ENCODE assay signal across 21 mouse cellular contexts in the genomic region with DNA sequence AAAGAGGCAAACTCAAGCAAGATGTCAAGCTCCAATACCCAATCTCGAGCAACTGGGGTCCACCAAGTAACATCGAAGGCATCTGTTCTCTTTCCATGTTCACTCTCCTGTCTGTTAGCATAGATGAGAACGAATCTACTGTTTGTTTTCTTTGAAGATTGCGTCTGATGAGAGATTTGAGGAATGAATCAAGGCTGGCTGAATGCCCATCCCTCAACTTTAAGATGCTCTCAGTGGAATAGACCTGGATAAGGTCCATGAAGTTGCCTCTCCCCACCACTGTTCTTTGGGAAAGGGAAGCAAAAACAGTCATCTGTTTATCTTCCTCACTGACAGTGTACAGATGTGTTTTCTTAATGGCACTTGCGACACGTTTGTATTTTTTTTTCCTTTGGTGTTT.
DNase-seq lines count a peak whose midpoint lies in the region; ATAC-seq lines count a peak whose summit lies in the region.
"Had no signal": no experiment of that assay in that cellular context is flagged by ENCODE, and none has a peak within 500 bp of the region (broad histone marks: within the 10 kb centered on the region; RNA-seq: fewer than 3 reads in every experiment).

No protein-coding gene starts in this region.

- no peaks in the 10 kb centered on the region for H3K36me3 ChIP-seq in lung, embryonic 16.5 days (ENCODE audit: control insufficient read depth, insufficient read depth, low read length)
- H3K36me3 ChIP-seq: embryonic facial prominence, embryonic 12.5 days; embryonic facial prominence, embryonic 15.5 days; forebrain, embryonic 15.5 days; hindbrain, embryonic 12.5 days; hindbrain, embryonic 15.5 days had no signal

- no peak overlapping the region for H3K4me2 ChIP-seq in lung, embryonic 16.5 days (ENCODE audit: low read depth, low read length)
- H3K4me2 ChIP-seq: embryonic facial prominence, embryonic 12.5 days; embryonic facial prominence, embryonic 15.5 days; forebrain, embryonic 15.5 days; heart, embryonic 11.5 days; hindbrain, embryonic 12.5 days; hindbrain, embryonic 15.5 days had no signal

- no peak overlapping the region for H3K4me3 ChIP-seq in lung, embryonic 16.5 days (ENCODE audit: low read length)
- H3K4me3 ChIP-seq: embryonic facial prominence, embryonic 12.5 days; embryonic facial prominence, embryonic 15.5 days; forebrain, embryonic 15.5 days; heart, adult 2 months; hindbrain, embryonic 12.5 days; hindbrain, embryonic 15.5 days had no signal

- no peaks in the 10 kb centered on the region for H3K9me3 ChIP-seq in lung, embryonic 16.5 days (ENCODE audit: control insufficient read depth, low read length)
- H3K9me3 ChIP-seq: embryonic facial prominence, embryonic 12.5 days; embryonic facial prominence, embryonic 15.5 days; forebrain, embryonic 15.5 days; hindbrain, embryonic 12.5 days; hindbrain, embryonic 15.5 days had no signal

- H3K4me1 ChIP-seq in lung, embryonic 16.5 days (replicated peaks; ENCODE audit: control insufficient read depth, insufficient read depth, low read length), result no peaks in the 10 kb centered on the region
- H3K4me1 ChIP-seq: embryonic facial prominence, embryonic 12.5 days; embryonic facial prominence, embryonic 15.5 days; forebrain, embryonic 15.5 days; hindbrain, embryonic 12.5 days; hindbrain, embryonic 15.5 days had no signal

- peak; percentile 31 for DNase-seq in MN1 (ENCODE audit: low spot score)
- peak; percentile 11 for DNase-seq in lung, postnatal 14 days
- no peak for DNase-seq in spleen, postnatal 36 days (ENCODE audit: low spot score in 2 of 2)
- no peak for DNase-seq in gastrocnemius, postnatal 25 days
- DNase-seq in right cerebral cortex, postnatal 36 days (ENCODE audit: low spot score in 2 of 2), result no peak
- DNase-seq: adrenal gland, adult 8-10 months; adrenal gland, postnatal 25 days; cerebellum, adult 18-20 months; cerebellum, adult 9-11 months; cerebellum, postnatal 25 days; gastrocnemius, postnatal 36 days; heart, adult 2 months had no signal

- ATAC-seq in lung, embryonic 16.5 days (ENCODE audit: low read depth), result peak; percentile 80
- ATAC-seq: activated CD4-positive, CD25-positive, alpha-beta regulatory T cell, adult 4 months; CD4-positive, CD25-positive, alpha-beta regulatory T cell, adult 4 months; forebrain, embryonic 15.5 days had no signal

- H3K27ac ChIP-seq in lung, embryonic 16.5 days (ENCODE audit: low read length), result no peak overlapping the region
- H3K27ac ChIP-seq: embryonic facial prominence, embryonic 12.5 days; embryonic facial prominence, embryonic 15.5 days; forebrain, embryonic 15.5 days; heart, adult 2 months; hindbrain, embryonic 12.5 days; hindbrain, embryonic 15.5 days had no signal

- WGBS in lung, embryonic 16.5 days, result 39% methylated on average over 6 of the region's 6 CpGs

- H3K9ac ChIP-seq in lung, embryonic 16.5 days (ENCODE audit: low read length), result no peak overlapping the region
- H3K9ac ChIP-seq: embryonic facial prominence, embryonic 12.5 days; embryonic facial prominence, embryonic 15.5 days; forebrain, embryonic 15.5 days; hindbrain, embryonic 12.5 days; hindbrain, embryonic 15.5 days had no signal

- H3K27me3 ChIP-seq in lung, embryonic 16.5 days (ENCODE audit: control insufficient read depth, insufficient read depth, low read depth, low read length), result peaks cover 5% of the 10 kb centered on the region; the same call in 1 of the 2 replicates
- H3K27me3 ChIP-seq: forebrain, embryonic 15.5 days had no signal

Comparison
In these comparisons a context has a peak if more than half of its experiments do, and no peak if none do; other contexts are left out.
1. DNase-seq: peak in MN1 (single experiment) and lung, postnatal 14 days (single experiment); none in spleen, postnatal 36 days (0 of 2), gastrocnemius, postnatal 25 days (single experiment) and right cerebral cortex, postnatal 36 days (0 of 2).